Mouse (Mus musculus): ENCODE results near the gene Ugt8a.

DNA sequence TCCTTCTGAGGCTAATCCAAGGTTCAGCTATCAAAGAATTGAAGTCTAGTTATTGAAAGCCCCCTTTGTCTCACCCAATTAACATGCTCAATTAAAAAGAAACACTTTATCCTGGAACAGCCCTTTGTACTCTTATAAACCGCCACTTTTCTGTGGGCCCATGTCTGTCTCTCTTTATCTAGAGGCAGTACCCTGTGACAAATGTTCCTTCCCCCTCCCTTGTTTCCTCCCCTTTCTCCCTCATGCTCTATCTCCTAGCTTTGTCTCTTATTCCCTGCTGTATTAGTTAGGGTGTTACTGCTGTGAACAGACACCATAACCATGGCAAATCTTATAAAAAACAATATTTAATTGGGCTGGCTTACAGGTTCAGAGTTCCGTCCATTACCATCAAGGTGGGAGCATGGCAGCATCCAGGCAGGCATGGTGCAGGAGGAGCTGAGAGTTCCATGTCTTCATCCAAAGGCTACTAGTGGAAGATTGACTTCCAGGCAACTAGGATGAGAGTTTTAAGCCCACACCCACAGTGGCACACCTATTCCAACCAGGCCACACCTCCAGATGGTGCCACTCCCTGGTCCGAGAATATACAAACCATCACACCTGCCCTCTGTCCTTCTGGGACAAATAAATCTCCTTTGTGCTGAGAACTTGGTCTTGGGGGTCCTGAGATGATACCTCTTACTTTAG is 17.9 kb upstream of the Ugt8a start:
- TF ChIP-seq POLR2A (IDR thresholded peaks at IDR 0.05; ENCODE audit: low read depth, low read length), result no peak
- TF ChIP-seq CTCF (conservative IDR thresholded peaks at IDR 0.05; ENCODE audit: insufficient read depth, insufficient read length, low read depth, low read length), result no peak
